Mouse (Mus musculus) heart, embryonic 15.5 days (tissue): ENCODE data around the gene Idh2. TPM values are rescaled to one million over a fixed set of nuclear protein-coding genes. Genes with fewer than 3 reads are reported as not detected.

ENCODE experiments used
- ATAC-seq: fragments of 200-750 bp; cut with Nextera tagmentation; replicated peaks from 2 replicates; pipeline ENCODE4 v1.8.0; 2017; ENCODE audit warnings: low read depth, moderate TSS enrichment; ENCODE audit not compliant: insufficient number of reproducible peaks, insufficient read depth, low FRiP score
- H3K27ac ChIP-seq: fragments of 300-500 bp; sonication (generic); 2 replicates; pipeline ENCODE4 v1.5.1; 2015; ENCODE audit warnings: mild to moderate bottlenecking, inconsistent platforms
- H3K27me3 ChIP-seq: fragments of 300-500 bp; sonication (generic); 2 replicates; pipeline ENCODE4 v1.6.1; 2015; ENCODE audit warnings: inconsistent platforms
- H3K36me3 ChIP-seq: fragments of 300-500 bp; sonication (generic); 2 replicates; pipeline ENCODE4 v1.6.1; 2015; ENCODE audit warnings: mild to moderate bottlenecking, inconsistent platforms
- H3K4me1 ChIP-seq: fragments of 300-500 bp; sonication (generic); replicated peaks from 2 replicates; pipeline ENCODE4 v1.6.1; 2015; ENCODE audit warnings: inconsistent platforms
- H3K4me2 ChIP-seq: fragments of 300-500 bp; sonication (generic); 2 replicates; pipeline ENCODE4 v1.6.1; 2015; ENCODE audit warnings: inconsistent platforms, mild to moderate bottlenecking, moderate library complexity
- H3K4me3 ChIP-seq: fragments of 300-500 bp; sonication (generic); 2 replicates; pipeline ENCODE4 v1.5.1; 2015; ENCODE audit warnings: mild to moderate bottlenecking, inconsistent platforms
- H3K9ac ChIP-seq: fragments of 300-500 bp; sonication (generic); 2 replicates; pipeline ENCODE4 v1.6.1; 2015; ENCODE audit warnings: mild to moderate bottlenecking, inconsistent platforms
- H3K9me3 ChIP-seq: fragments of 300-500 bp; sonication (generic); replicated peaks from 2 replicates; pipeline ENCODE4 v1.6.1; 2016; ENCODE audit warnings: inconsistent platforms
- WGBS: fragments of 180-500 bp; shearing (Covaris S2); methylation state at CpG from one replicate; pipeline ENCODE4 v1.1.7; 2015; ENCODE audit warnings: mixed read lengths; 5-methylcytosine and 5-hydroxymethylcytosine counted together
- polyA plus RNA-seq: library from polyadenylated mRNA; unstranded; fragments of >200 nt; fragmentation: Nextera tagmentation; extraction: Ambion mirVana; gene quantifications from 2 replicates; pipeline ENCODE4 v1.2.1, GENCODE M21; 2015

Idh2 gene
- polyA plus RNA-seq, 1 experiment from 2014 or later: 2,234 TPM

GRCm38 (mm10) chr7:80081586-80082554 is 33.3 kb downstream of the Idh2 start:
- no peak for ATAC-seq
- H3K9ac ChIP-seq: no peak overlapping the region
- no peak overlapping the region for H3K4me2 ChIP-seq
- H3K27me3 ChIP-seq: no peaks in the 10 kb centered on the region
- WGBS: 85% methylated on average over 42 of the region's 42 CpGs
- H3K27ac ChIP-seq: 0 out of 2 replicates have a peak overlapping the region, but pooled peaks have one; percentile 1
- H3K9me3 ChIP-seq: no peaks in the 10 kb centered on the region
- H3K36me3 ChIP-seq: peaks cover 31% of the 10 kb centered on the region
- H3K4me1 ChIP-seq: peaks cover 52% of the 10 kb centered on the region
- H3K4me3 ChIP-seq: no peak overlapping the region

GRCm38 (mm10) chr7:80078792-80079301 is 36.3 kb downstream of the Idh2 start:
- Histone ChIP-seq H3K4me3 (no peak overlapping the region), H3K27ac (peak overlapping the region; percentile 85), H3K36me3 (peaks cover 19% of the 10 kb centered on the region), H3K4me2 (peak overlapping the region; percentile 44), H3K27me3 (no peaks in the 10 kb centered on the region), H3K9me3 (no peaks in the 10 kb centered on the region), H3K4me1 (peaks cover 69% of the 10 kb centered on the region), H3K9ac (peak overlapping the region; percentile 5; the same call in 1 of the 2 replicates)
- 2% methylated on average over 14 of the region's 14 CpGs for WGBS
- ATAC-seq: peak; percentile 64

GRCm38 (mm10) chr7:80077801-80078200 is 37.4 kb downstream of the Idh2 start:
- H3K9ac ChIP-seq: no peak overlapping the region
- ATAC-seq: no peak
- H3K4me1 ChIP-seq: peaks cover 75% of the 10 kb centered on the region
- H3K4me3 ChIP-seq: no peak overlapping the region
- no peak overlapping the region for H3K4me2 ChIP-seq
- H3K27me3 ChIP-seq: no peaks in the 10 kb centered on the region
- WGBS: 58% methylated on average over 9 of the region's 9 CpGs
- peak overlapping the region; percentile 85 for H3K27ac ChIP-seq
- peaks cover 15% of the 10 kb centered on the region for H3K36me3 ChIP-seq
- no peaks in the 10 kb centered on the region for H3K9me3 ChIP-seq

GRCm38 (mm10) chr7:80076961-80077716 is 38.1 kb downstream of the Idh2 start:
- peaks cover 8% of the 10 kb centered on the region for H3K36me3 ChIP-seq
- peak overlapping the region; percentile 85 for H3K27ac ChIP-seq
- H3K9me3 ChIP-seq: no peaks in the 10 kb centered on the region
- no peak overlapping the region for H3K9ac ChIP-seq
- peaks cover 79% of the 10 kb centered on the region for H3K4me1 ChIP-seq
- no peak overlapping the region for H3K4me3 ChIP-seq
- 65% methylated on average over 6 of the region's 6 CpGs for WGBS
- H3K27me3 ChIP-seq: no peaks in the 10 kb centered on the region
- H3K4me2 ChIP-seq: no peak overlapping the region
- no peak for ATAC-seq

- no peak overlapping the region for H3K4me3 ChIP-seq
- H3K36me3 ChIP-seq: no peaks in the 10 kb centered on the region
- peak overlapping the region; percentile 48 for H3K27ac ChIP-seq
- no peak overlapping the region for H3K9ac ChIP-seq
- ATAC-seq: no peak
- no peaks in the 10 kb centered on the region for H3K27me3 ChIP-seq
- H3K4me1 ChIP-seq: peaks cover 77% of the 10 kb centered on the region
- 52% methylated on average over 4 of the region's 4 CpGs for WGBS
- H3K4me2 ChIP-seq: no peak overlapping the region
- H3K9me3 ChIP-seq: no peaks in the 10 kb centered on the region
These were observed 39.1 kb downstream of the Idh2 start for GRCm38 (mm10) chr7:80075946-80076583.

GRCm38 (mm10) chr7:80074921-80075441 is 40.2 kb downstream of the Idh2 start:
- no peaks in the 10 kb centered on the region for H3K36me3 ChIP-seq
- no peak overlapping the region for H3K9ac ChIP-seq
- peak overlapping the region; percentile 48 for H3K27ac ChIP-seq
- no peak overlapping the region for H3K4me3 ChIP-seq
- ATAC-seq: peak; percentile 71
- H3K9me3 ChIP-seq: no peaks in the 10 kb centered on the region
- WGBS: 33% methylated on average over 5 of the region's 5 CpGs
- peaks cover 81% of the 10 kb centered on the region for H3K4me1 ChIP-seq
- no peak overlapping the region; the same call in 1 of the 2 replicates for H3K4me2 ChIP-seq
- H3K27me3 ChIP-seq: no peaks in the 10 kb centered on the region

- 82% methylated on average over 8 of the region's 8 CpGs for WGBS
- Histone ChIP-seq H3K4me3 (no peak overlapping the region), H3K9me3 (no peaks in the 10 kb centered on the region), H3K4me2 (no peak overlapping the region), H3K4me1 (peaks cover 81% of the 10 kb centered on the region), H3K36me3 (no peaks in the 10 kb centered on the region), H3K27ac (no peak overlapping the region), H3K9ac (no peak overlapping the region), H3K27me3 (no peaks in the 10 kb centered on the region)
- ATAC-seq: no peak
These were observed 41.7 kb downstream of the Idh2 start for GRCm38 (mm10) chr7:80073506-80073905.

- no peak overlapping the region for H3K4me3 ChIP-seq
- no peaks in the 10 kb centered on the region for H3K27me3 ChIP-seq
- no peak overlapping the region for H3K27ac ChIP-seq
- no peaks in the 10 kb centered on the region for H3K36me3 ChIP-seq
- no peak for ATAC-seq
- 84% methylated on average over 6 of the region's 6 CpGs for WGBS
- H3K9me3 ChIP-seq: no peaks in the 10 kb centered on the region
- peaks cover 74% of the 10 kb centered on the region for H3K4me1 ChIP-seq
- H3K4me2 ChIP-seq: no peak overlapping the region
- H3K9ac ChIP-seq: no peak overlapping the region
These were observed 42.9 kb downstream of the Idh2 start for GRCm38 (mm10) chr7:80072297-80072696.

GRCm38 (mm10) chr7:80071209-80071608 is 44.0 kb downstream of the Idh2 start:
- no peak overlapping the region for H3K27ac ChIP-seq
- H3K9ac ChIP-seq: no peak overlapping the region
- no peaks in the 10 kb centered on the region for H3K27me3 ChIP-seq
- H3K36me3 ChIP-seq: no peaks in the 10 kb centered on the region
- H3K4me1 ChIP-seq: peaks cover 72% of the 10 kb centered on the region
- ATAC-seq: no peak
- WGBS: 90% methylated on average over 9 of the region's 9 CpGs
- H3K4me2 ChIP-seq: no peak overlapping the region
- no peak overlapping the region for H3K4me3 ChIP-seq
- no peaks in the 10 kb centered on the region for H3K9me3 ChIP-seq

- ATAC-seq: peak; percentile 70
- peak overlapping the region; percentile 14; the same call in 1 of the 2 replicates for H3K9ac ChIP-seq
- no peaks in the 10 kb centered on the region for H3K27me3 ChIP-seq
- peak overlapping the region; percentile 74 for H3K27ac ChIP-seq
- H3K36me3 ChIP-seq: no peaks in the 10 kb centered on the region
- no peak overlapping the region for H3K4me3 ChIP-seq
- peaks cover 66% of the 10 kb centered on the region for H3K4me1 ChIP-seq
- no peaks in the 10 kb centered on the region for H3K9me3 ChIP-seq
- peak overlapping the region; percentile 37 for H3K4me2 ChIP-seq
- WGBS: 8% methylated on average over 13 of the region's 13 CpGs
These were observed 45.4 kb downstream of the Idh2 start for GRCm38 (mm10) chr7:80069615-80070327.
